Mouse (Mus musculus): ENCODE results near the gene Apeh.

Gene Apeh

DNA sequence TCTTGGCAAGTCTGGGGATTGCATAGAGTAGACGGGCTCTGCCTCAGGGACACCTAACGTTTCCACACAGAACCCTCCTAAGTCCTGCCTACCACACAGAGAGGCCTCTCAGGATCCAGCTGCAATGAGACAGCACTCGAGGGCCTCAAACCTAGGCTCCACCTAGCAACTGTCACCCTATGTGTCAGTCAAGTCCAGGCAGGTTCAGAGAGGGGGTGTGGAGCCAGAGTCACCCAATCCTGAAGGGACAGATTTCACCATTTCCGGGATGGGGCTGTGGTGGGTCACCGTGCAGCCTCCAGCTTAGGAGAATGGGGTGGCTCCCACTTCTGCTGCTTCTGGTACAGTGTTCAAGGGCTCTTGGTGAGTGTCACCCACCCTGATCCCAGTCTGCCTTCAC is 14.2 kb downstream of the Apeh start, which contains the start of gene Mst1:
Gene Mst1 (plus strand): TSS at position 269 of the 400 bp plus-strand sequence.
- DNase-seq (ENCODE audit: low spot score in 2 of 2) = no peak

DNA sequence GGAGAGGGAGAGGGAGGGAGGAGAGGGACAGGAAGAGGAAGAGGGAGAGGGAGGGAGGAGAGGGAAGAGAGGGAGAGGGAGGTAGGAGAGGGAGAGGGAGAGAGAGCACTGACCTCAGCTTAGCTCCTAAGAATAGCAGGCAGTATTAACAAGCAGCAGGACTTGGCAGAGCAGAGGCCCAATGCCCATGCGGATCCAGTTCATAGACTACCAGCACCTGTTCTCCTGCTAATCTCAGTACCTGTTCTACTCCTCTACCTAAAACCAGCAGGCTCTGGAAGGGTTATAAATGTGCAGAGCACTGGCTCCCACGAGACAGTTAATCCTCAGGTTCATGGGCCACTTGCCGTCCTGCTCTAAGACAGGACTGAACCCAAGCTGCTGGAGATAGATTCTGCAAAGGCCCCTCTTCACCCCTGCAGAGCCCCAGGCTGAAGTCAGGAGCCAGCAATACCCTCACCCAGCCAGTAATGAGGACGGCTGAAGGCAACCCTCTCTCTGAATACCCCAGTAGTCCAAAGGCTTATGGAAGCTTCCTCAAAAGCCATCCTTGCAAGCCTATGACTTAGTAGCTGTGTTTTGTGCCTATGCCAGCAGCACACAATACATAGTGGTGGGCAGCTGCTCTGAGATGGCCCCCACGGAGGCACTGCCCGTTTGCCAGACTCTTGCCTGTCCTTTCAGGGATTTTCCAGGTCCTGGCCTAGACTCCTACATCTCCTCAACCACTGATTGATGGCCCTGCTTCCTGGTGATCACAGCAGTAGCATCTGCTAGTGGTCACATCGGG is 21.1 kb downstream of the Apeh start:
- DNase-seq (ENCODE audit: low spot score in 2 of 2) = peak in 1 of 2 experiments; percentile 44

DNA sequence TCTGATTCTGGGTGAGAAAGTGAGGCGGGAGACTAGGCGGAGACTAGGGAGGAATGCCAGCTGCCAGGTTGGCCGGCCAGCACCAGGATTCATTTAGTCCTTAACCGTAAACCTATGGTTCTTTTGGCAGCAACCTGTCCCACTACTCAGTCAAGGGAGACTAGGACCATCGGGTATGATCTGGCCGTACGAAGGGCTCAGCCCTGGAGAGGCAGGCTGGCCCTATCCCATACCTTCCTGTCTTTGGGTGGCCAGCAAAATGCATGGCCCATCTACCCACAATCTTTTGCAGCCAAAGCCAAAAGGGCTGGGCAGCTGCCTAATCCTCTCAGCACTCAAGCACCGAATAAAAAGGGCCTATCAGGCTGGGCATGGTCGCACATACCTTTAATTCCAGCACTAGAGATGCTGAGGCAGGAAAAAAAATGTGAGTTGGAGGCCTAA is 21.9 kb downstream of the Apeh start:
- DNase-seq (ENCODE audit: low spot score in 2 of 2) = no peak

DNA sequence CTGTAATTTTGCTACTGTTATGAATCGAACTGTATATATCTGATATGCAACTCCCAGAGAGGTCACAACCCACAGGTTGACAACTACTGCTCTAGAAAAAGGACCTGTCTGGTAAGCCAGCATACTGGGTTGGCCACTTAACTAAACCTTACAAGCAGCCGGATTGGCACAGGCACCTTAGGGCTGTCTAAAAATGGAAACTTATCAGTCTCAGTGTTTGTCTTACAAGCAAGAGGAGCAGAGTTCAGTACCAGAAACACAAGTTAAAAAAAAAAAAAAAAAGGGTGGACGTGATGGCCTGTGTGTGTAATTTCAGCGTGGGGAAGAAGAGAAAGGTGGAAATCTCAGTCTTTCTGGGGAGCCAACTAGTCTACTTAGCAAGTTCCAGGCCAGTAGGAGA is 22.6 kb downstream of the Apeh start:
- DNase-seq (ENCODE audit: low spot score in 2 of 2) = no peak

DNA sequence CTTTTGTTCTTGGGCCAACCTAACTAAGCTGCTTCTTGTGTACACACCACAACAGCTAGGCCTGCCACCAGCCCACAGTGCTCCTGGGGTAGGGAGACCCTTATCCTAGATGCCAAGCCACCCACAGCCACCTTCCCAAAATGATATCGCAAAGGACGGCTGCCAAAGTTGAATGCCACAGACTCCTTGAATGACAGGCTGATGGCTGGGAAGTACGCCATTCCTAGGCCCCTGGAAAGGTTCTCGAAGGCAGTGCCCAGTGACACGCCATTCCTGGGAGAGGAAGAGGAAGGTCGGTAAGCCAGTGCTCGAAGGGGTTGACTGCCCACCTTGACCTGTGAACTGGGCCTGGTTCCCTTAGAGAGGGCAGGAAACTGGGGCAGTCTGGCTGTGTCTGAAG is 24.9 kb downstream of the Apeh start:
- no peak for DNase-seq (ENCODE audit: low spot score in 2 of 2)

DNA sequence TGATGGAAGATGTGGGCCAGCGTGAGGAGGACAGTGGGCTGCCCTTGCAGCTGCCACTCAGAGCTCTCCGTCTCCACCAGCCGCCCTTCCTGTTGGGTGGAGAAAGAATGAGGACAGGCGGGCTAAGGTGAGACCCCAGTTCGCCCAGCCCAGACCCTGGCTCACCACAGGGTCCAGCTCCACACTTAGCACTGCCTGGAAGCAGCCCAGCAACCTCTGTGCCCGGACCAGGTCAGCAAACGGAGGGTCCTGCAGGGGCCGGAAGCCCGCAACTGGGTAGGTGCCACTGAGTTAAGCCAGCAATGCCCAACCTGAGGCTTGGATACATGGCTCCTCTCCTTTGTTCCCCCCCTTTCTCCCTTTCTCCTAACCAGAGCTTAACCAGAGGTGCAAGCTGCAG is 25.4 kb downstream of the Apeh start:
- DNase-seq (ENCODE audit: low spot score in 2 of 2) = no peak

DNA sequence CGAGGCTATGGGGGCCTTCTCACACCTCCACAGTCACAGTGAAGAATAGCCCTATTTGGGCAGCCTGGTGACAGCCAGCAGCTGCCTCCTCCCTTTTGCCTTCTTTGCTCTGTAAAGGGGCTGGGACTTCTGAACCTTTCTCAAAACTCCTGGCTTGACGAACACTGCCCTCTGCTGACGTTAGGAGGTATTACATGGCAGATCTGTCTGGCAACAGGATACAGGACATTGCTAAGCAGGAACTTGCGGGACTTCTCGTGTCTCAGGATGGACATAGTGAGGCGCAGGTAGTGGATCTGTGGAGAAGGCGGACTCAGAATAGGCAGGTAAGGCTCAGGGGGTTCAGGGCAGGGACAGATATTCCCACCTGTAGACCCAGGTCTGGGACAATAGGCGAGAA is 26.5 kb downstream of the Apeh start:
- peak; percentile 59 to 87 for DNase-seq (ENCODE audit: low spot score in 2 of 2)

DNA sequence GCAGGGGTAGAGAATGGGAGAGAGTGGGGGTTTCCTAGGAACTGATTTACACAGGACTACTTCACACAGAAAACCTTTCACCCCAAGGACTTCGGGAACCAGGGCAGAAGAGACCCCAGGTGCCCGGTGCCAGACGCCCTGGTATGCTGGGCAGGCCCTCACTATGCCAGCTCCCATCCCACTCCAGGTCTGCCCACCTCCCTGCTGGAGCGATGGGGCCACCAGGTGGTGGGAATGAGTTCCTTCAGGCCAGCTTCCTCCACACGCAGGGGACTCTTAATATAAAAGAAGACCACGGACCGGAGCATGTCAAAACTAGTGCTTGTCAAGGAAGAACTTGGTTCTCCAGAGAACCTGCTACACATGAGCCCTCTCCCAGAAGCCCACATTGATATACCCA is 27.2 kb downstream of the Apeh start:
- no peak for DNase-seq (ENCODE audit: low spot score in 2 of 2)

DNA sequence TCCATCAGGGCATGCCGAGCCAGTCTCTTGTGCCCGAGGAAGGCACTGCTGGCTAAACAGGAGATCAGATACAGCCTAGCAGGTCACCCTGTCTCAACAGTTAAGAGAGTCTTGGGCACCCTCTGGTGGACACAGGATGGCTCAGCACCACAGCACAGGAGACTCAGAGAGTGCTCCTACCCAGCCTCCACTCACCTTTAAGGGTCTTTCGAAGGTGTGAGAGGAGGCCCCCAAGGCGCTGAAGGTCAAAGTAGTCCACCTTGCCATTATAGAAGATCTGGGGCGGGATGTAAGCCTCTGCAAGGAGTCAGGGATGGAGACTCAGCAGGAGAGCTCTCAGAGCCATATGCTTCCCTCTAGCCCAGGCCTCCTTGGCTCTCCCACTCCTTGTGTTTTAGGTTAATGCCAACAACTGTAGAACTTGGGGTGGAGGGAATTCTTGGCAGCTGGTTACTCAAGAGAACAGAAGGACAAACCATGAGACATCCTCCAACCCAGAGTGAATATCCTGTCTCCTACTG is 28.9 kb downstream of the Apeh start:
- peak in 1 of 2 experiments; percentile 53 for DNase-seq (ENCODE audit: low spot score in 2 of 2)

DNA sequence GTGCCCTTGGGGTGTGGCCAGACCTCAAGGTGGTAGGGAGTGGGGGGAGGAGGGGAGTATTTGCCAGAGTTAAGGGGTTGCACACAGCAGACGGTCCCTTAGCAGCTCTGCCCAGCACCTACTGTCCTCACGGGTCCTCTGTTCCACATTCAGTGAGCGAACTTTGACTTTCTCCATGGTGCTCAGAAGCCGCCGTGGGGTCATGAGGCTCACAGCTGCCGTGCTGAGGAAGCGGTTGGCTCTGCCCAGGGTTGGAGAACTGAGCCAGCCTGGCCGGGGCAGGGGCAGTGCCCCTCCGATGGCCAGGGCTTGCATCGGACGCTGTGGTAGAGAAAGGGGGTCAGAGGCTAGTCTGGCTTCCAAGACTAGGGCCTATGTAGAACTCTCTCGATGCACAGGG is 31.0 kb downstream of the Apeh start:
- no peak for DNase-seq (ENCODE audit: low spot score in 2 of 2)

DNA sequence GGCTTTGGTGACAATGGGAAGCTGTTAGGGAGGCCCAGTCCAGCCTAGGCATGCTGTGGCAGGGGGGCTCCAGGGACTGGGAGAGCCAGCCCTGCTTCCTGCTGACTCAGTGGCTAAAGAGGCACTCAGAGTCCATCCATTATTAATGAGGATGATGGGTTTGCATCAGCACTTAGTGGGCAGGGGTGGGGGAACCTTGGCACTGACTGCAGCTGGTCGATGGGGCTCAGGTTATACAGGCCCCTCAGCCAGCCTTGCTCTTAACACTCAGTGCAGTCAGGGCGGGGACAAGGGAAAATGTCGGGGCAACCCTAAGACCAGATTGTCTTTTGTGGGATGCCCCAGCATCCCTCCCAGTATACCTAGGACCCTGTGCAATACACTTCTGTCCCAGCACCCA is 32.3 kb downstream of the Apeh start:
- DNase-seq (ENCODE audit: low spot score in 2 of 2) = no peak

DNA sequence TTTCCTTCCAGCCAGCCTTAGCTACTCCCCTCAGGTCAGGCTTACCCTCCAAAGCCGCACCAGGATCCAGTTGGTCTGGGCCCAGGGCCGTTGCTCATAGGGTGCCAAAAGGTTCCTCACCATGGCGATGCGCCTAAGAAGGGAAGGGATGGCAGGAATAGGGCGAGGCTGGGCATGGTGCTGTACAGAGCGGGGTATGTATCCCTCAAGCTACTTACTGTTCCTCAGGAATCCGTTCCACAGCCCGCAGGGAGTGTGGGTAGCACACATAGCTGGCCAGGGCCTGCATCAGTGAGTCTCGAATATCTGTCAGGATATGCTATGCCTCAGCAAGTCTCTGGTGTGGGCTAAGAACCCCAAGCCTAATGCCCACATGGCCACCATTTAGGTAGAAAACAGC is 36.1 kb downstream of the Apeh start:
- no peak for DNase-seq (ENCODE audit: low spot score in 2 of 2)

DNA sequence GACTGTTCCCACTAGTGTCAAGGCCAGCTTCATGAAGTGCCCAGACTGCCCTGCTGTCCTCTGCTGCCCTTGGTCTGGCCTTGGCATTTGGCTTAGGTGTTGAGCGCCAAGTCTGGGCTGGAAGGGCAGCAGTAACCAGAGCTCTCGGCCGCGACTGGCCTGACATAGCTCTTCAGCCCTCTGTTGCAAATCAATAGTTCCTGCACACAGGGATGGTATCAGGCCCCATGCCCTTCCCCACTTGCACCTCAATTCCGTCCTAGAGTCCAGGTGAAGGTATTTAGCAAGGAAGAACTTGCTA is 37.2 kb downstream of the Apeh start:
- DNase-seq (ENCODE audit: low spot score in 2 of 2) = peak in 1 of 2 experiments; percentile 51

DNA sequence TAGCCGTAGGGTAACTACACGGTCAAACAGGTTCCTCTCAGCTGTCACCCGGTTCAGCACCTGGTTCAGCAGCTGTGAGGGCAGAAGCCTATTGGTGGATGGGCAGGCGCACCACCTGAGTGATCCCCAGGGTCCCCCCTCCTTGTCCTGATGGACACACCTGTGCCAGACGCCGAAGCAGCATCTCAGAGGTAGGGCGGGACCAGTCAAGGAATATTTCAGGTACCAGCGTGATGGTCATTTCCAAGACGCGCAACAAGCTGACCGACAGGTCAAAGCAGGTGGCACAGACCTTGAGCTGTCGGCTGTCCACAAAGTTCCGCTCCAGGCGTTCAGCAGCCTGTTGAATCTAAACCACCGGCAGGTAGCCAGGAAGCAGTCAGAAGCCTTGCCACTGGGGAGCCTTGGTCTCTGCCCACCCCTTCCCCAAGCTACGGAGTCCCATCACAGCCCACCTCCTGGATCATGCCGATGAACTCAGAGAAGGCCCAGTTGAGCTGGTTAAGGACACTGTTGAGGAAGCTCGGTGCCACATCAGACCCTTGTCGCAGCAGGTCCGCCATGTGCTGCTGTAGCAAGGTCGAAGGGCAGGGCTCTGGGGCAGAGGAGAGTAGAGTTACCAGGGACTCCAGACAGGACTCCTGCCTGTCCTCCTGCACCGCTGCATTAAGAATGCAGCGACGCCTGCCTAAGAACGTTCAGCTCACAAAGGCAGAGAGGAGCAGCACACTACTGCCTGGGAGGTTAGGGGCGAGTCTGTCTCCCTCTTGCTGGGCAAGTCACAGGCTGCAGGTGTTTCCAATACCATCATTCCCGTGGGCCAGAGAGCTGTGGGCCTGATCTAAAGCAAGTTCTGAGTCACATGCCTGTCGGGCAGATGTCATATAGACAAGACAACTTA is 37.8 kb downstream of the Apeh start:
- no peak for DNase-seq (ENCODE audit: low spot score in 2 of 2)

DNA sequence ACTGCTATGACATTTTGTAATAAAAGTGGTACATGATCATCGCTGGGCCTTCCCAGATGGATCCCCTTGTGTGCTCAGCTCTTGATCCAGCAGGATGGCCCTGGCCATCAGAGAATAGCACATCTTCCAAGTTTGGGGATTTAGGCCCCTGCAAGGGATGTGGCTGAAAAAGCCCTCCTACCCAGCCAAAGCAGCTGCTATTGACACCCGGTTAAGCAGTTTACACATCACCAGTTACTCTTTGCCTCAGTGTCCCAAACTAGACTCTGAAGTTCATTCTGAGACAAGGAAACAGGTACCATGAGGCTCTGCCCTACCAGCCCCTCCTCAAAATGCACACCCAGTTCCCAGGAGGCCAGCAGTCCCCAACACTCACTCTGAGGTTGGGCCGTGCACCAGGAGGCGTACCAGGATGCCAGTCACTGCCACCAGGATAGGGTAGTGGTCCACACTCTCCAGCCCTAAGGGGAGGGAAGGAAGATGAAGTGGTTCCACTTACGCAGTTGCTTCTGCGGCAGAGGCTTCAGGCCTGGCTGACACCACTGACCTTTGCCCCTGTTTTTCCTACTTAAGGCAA is 38.7 kb downstream of the Apeh start:
- DNase-seq (ENCODE audit: low spot score in 2 of 2) = no peak

DNA sequence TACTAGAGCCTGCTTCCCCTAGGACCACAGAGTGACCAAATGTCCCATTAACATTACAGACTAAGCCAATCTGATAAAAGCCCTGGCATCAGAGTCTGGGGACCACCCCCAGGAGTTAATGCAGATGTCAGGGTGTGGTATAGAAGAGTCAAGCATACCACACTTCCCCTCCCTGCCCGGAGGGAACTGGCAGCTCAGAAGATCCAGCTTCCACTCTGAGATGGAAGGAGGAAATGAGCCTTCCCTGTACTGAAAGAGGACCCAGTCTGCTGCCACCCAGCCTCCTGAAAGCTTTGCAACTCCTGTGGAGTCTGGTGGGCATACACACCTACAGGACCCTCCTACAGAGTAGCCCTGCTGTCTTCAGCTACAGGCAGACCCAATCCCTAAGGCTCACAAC is 39.3 kb downstream of the Apeh start:
- DNase-seq (ENCODE audit: low spot score in 2 of 2) = no peak

DNA sequence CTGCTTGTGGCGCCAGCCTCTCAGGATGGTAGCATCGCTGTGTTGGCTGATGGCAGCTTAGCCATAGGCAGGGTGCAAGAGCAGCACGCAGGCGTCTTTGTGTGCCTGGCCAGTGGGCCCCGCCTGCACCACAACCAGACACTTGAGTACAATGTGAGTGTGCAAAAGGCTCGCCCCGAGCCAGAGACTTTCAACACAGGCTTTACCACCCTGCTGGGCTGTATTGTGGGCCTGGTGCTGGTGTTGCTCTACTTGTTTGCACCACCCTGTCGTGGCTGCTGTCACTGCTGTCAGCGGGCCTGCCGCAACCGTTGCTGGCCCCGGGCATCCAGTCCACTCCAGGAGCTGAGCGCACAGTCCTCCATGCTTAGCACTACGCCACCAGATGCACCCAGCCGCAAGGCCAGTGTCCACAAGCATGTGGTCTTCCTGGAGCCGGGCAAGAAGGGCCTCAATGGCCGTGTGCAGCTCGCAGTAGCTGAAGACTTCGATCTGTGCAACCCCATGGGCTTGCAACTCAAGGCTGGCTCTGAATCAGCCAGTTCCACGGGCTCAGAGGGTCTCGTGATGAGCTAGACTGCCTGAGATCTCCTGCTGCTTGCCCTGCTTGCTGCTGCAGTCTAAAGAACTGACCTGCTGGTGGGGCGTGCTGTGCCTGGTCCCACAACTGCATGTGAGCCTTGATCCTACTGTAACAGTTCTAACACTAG is 39.9 kb downstream of the Apeh start:
- DNase-seq (ENCODE audit: low spot score in 2 of 2) = no peak

DNA sequence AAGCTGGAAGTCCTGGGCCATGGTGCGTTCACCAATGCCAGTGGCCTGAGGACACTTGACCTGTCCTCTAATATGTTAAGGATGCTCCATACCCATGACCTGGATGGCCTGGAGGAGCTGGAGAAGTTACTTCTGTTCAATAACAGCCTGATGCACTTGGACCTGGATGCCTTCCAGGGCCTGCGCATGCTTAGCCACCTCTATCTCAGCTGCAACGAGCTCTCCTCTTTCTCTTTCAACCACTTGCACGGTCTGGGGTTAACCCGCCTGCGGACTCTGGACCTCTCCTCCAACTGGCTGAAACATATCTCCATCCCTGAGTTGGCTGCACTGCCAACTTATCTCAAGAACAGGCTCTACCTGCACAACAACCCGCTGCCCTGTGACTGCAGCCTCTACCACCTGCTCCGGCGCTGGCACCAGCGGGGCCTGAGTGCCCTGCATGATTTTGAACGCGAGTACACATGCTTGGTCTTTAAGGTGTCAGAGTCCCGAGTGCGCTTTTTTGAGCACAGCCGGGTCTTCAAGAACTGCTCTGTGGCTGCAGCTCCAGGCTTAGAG is 40.7 kb downstream of the Apeh start:
- DNase-seq (ENCODE audit: low spot score in 2 of 2) = no peak

DNA sequence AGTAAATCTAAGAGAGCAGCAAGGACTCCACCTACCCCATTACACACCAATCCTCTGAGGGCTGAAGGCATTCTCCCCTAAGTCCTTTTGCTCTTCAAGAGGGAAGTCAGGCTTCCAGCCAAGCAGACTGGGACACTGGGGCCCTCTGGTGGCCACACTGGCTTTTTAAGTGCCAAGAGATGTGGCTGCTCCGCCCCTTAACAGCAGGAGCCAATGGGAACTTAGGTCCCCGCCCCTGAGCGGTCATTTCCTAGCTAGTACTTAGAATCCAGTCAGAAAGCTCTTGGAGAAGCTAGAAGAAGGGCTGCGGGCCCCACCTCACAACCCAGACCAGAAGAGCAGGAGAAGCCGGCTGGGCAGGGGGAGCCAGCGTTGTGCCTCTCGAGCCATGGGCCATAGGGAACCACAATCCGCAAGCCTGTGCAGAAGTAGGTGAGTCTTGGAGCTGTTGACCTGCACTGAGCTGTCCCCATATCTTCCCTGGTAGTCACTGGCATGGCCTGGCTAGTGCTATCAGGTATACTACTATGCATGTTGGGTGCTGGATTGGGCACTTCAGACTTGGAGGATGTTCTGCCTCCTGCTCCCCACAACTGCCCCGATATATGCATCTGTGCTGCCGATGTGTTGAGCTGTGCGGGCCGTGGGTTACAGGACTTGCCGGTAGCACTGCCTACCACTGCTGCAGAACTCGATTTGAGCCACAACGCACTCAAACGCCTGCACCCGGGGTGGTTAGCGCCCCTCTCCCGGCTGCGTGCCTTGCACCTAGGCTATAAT is 41.3 kb downstream of the Apeh start, which contains the start of gene Amigo3:
Gene Amigo3 (plus strand): TSS at position 275 of the 780 bp plus-strand sequence.
- peak; percentile 95 to 99 for DNase-seq (ENCODE audit: low spot score in 2 of 2)

DNA sequence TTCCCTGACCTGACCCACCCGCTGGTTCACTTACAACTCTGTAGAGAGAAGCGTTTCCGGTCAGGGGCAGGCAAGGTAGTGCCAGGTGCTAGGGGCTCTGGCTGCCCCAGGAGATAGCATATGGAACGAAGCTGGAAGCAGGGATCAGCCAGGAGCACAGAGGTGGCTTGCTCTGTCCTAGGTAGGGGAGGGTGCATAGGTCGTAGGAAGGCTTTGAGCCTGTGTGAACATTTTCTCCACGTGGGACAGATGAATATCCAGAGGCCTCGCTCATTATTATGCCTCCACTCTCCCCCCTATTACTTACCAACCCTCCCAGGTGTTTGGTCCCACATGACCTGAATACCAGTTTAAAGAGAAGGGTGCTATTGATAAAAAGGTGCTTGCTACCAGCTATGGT is 42.0 kb downstream of the Apeh start:
- DNase-seq (ENCODE audit: low spot score in 2 of 2) = no peak

DNA sequence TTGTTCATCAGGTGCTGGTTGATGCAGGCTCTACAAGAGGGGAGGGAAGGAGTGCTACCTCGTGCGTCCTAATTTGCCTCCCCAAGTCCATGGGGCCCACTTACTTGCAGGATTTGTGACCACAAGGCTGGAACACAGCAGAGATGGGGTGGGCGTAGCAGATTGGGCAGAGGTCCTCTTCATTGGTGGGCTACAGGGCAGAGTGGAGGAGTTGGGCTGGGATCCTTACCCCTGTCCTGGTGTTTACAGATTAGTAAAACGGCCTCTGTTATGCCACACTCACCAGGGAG is 42.5 kb downstream of the Apeh start:
- DNase-seq (ENCODE audit: low spot score in 2 of 2) = no peak
